Mouse (Mus musculus): ENCODE results near the gene Grxcr1. TPM values are rescaled to one million over a fixed set of nuclear protein-coding genes. Genes with fewer than 3 reads are reported as not detected.

Grxcr1 gene
- polyA plus RNA-seq, 1 experiment from 2014 or later = not detected

DNA sequence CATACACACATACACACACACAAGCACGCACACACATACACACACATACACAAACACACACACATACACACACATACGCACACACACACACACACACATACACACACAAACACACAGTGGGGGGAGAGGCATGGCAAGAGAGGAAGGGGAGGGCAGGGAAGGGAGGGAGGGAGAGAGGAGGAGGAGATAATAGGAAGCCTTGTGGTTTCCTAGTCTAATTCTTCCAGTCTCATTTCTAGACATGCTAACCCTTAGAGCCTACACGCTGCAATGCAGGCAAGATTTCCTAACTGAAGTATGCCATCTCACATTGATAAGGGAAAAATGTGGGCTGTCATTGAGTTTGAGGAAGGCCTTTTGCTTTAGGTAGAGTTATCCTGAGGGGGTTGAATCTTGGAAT, 25.9 kb downstream of the Grxcr1 start:
- Histone ChIP-seq H3K4me2 (ENCODE audit: low read length) (no peak overlapping the region), H3K27ac (ENCODE audit: low read depth, low read length) (no peak overlapping the region), H3K4me1 (ENCODE audit: control insufficient read depth, insufficient read depth, low read length) (no peaks in the 10 kb centered on the region), H3K36me3 (ENCODE audit: control insufficient read depth, insufficient read depth, low read length) (no peaks in the 10 kb centered on the region), H3K27me3 (replicated peaks; ENCODE audit: control insufficient read depth, insufficient read depth, low read length) (no peaks in the 10 kb centered on the region), H3K9me3 (replicated peaks; ENCODE audit: control insufficient read depth, low read length) (no peaks in the 10 kb centered on the region), H3K4me3 (ENCODE audit: low read depth, low read length) (no peak overlapping the region), H3K9ac (ENCODE audit: low read length) (no peak overlapping the region)
- DNase-seq (ENCODE audit: low spot score) (no peak), ATAC-seq (no peak)
- 94% methylated on average over 3 of the region's 3 CpGs for WGBS

DNA sequence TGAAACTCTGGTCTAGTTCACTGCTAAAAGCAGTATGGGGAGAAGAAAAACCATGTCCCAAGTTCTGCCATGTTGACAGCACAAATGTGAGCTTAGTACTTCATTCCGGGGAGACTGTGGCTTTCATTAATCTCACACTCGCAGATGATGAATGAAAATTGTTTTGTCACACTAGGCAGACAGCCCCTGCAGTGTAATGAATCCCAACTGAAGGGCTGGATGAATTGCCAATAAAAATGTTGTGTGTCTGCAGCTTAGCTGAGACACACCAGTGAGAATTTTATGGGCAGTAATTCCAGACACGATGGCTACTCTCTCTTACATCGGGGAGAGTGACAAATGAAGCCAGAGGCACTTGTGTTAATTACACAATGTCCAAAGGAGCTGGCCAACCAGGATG, 37.1 kb downstream of the Grxcr1 start:
- ATAC-seq = no peak
- 71% methylated on average over 4 of the region's 4 CpGs for WGBS
- H3K9ac ChIP-seq (ENCODE audit: low read length) = no peak overlapping the region
- no peaks in the 10 kb centered on the region for H3K9me3 ChIP-seq (replicated peaks; ENCODE audit: control insufficient read depth, low read length)
- no peak overlapping the region for H3K4me3 ChIP-seq (ENCODE audit: low read depth, low read length)
- H3K27ac ChIP-seq (ENCODE audit: low read depth, low read length) = no peak overlapping the region
- H3K36me3 ChIP-seq (ENCODE audit: control insufficient read depth, insufficient read depth, low read length) = no peaks in the 10 kb centered on the region
- no peaks in the 10 kb centered on the region for H3K4me1 ChIP-seq (ENCODE audit: control insufficient read depth, insufficient read depth, low read length)
- DNase-seq (ENCODE audit: low spot score) = no peak
- no peaks in the 10 kb centered on the region for H3K27me3 ChIP-seq (replicated peaks; ENCODE audit: control insufficient read depth, insufficient read depth, low read length)
- no peak overlapping the region for H3K4me2 ChIP-seq (ENCODE audit: low read length)

DNA sequence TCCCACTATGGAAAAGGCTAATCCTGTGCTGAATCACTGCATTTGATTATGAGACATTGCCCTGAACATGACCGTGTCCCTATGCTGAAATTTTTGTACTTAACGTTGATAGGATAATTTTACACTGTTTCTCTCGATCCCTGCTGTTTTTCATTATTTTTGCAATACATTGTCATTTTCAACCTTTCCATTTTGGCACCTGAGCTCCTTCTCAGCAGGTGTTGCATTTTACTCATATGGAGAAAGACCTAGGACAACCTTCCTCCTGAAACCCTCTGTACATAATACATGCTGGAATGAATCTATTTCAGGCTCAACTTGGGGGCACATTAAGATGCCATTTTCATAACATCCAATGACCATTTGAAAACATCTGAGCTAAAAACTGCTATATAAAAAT, 38.7 kb downstream of the Grxcr1 start:
- H3K4me3 ChIP-seq (ENCODE audit: low read depth, low read length) = no peak overlapping the region
- WGBS = 88% methylated on average over 3 of the region's 3 CpGs
- H3K9me3 ChIP-seq (replicated peaks; ENCODE audit: control insufficient read depth, low read length) = no peaks in the 10 kb centered on the region
- H3K9ac ChIP-seq (ENCODE audit: low read length) = no peak overlapping the region
- no peak overlapping the region for H3K4me2 ChIP-seq (ENCODE audit: low read length)
- DNase-seq (ENCODE audit: low spot score) (no peak), ATAC-seq (no peak)
- H3K36me3 ChIP-seq (ENCODE audit: control insufficient read depth, insufficient read depth, low read length) = no peaks in the 10 kb centered on the region
- no peaks in the 10 kb centered on the region for H3K27me3 ChIP-seq (replicated peaks; ENCODE audit: control insufficient read depth, insufficient read depth, low read length)
- H3K27ac ChIP-seq (ENCODE audit: low read depth, low read length) = no peak overlapping the region
- no peaks in the 10 kb centered on the region for H3K4me1 ChIP-seq (ENCODE audit: control insufficient read depth, insufficient read depth, low read length)

DNA sequence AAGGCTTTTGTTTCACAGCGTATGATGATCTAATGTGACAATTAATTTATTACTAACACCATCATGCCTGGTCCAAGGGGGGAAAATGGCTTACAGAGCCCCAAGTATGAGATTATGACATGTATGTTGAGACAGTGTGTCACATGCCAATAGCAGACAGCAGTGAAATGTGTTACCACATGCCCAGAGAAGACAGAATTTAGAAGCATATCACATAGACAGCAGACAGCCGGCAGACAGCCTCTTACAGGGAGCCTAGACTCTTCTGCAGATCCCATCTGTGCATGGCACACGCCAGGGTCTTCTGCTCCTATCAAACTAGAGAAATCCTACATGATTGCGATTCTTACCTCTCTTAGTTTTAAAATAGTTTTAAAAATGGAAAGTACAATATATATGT, 40.2 kb downstream of the Grxcr1 start:
- H3K36me3 ChIP-seq (ENCODE audit: control insufficient read depth, insufficient read depth, low read length) = no peaks in the 10 kb centered on the region
- no peak overlapping the region for H3K9ac ChIP-seq (ENCODE audit: low read length)
- H3K27me3 ChIP-seq (replicated peaks; ENCODE audit: control insufficient read depth, insufficient read depth, low read length) = no peaks in the 10 kb centered on the region
- no peaks in the 10 kb centered on the region for H3K9me3 ChIP-seq (replicated peaks; ENCODE audit: control insufficient read depth, low read length)
- no peak overlapping the region for H3K4me3 ChIP-seq (ENCODE audit: low read depth, low read length)
- DNase-seq (ENCODE audit: low spot score) (peak; percentile 44), ATAC-seq (peak; percentile 78)
- H3K4me1 ChIP-seq (ENCODE audit: control insufficient read depth, insufficient read depth, low read length) = no peaks in the 10 kb centered on the region
- H3K27ac ChIP-seq (ENCODE audit: low read depth, low read length) = no peak overlapping the region
- WGBS = 87% methylated on average over 4 of the region's 4 CpGs
- H3K4me2 ChIP-seq (ENCODE audit: low read length) = no peak overlapping the region

DNA sequence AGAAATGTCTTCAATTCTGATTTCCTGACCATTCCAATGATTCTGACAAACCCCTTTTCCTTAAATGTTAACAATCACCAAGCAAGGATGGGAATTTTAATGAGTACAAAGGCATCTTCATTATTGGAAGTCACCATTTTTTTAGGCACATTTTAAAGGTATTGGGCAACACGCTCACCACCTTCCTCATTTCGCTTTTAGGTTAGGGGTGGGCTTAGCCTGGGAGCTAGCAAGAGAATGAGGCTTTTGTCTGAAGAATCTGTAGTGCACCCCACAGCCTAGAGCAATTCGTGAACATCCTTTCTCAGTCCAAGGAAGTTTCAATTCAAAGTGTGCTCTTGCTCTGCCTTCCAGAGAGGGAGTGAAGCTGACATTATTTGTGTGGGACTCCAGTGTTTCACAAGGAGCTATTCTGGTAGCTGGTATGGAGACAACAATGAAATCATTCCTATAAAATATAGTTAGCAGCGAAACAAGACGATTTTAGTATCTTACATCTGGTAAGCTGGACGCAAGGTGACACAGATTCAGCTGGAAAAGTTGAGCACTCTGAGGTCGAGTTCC, 55.0 kb downstream of the Grxcr1 start:
- H3K4me1 ChIP-seq (ENCODE audit: control insufficient read depth, insufficient read depth, low read length) = no peaks in the 10 kb centered on the region
- H3K9me3 ChIP-seq (replicated peaks; ENCODE audit: control insufficient read depth, low read length) = no peaks in the 10 kb centered on the region
- H3K9ac ChIP-seq (ENCODE audit: low read length) = no peak overlapping the region
- H3K27ac ChIP-seq (ENCODE audit: low read depth, low read length) = no peak overlapping the region
- ATAC-seq (no peak), DNase-seq (ENCODE audit: low spot score) (no peak)
- no peaks in the 10 kb centered on the region for H3K27me3 ChIP-seq (replicated peaks; ENCODE audit: control insufficient read depth, insufficient read depth, low read length)
- 72% methylated on average over 7 of the region's 7 CpGs for WGBS
- H3K4me2 ChIP-seq (ENCODE audit: low read length) = no peak overlapping the region
- H3K4me3 ChIP-seq (ENCODE audit: low read depth, low read length) = no peak overlapping the region
- H3K36me3 ChIP-seq (ENCODE audit: control insufficient read depth, insufficient read depth, low read length) = no peaks in the 10 kb centered on the region

DNA sequence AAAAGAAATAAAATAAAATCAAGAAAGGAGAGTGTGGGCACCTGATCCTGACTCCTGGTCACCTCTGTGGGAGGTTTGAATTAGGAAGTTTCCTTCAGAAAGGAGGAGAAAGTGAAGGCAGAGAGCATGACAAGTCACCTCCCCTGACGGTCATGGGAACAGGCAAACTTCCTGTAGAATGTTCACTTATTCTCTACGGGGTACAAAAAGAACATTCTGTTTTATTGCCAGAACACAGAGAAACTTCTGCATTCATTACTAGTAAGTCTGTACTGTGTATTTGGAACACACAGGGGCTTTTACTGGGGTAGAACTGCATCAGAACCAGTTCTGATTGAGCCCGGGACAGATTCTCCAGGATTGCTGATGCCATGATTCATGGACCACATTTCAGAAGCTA, 55.5 kb downstream of the Grxcr1 start:
- ATAC-seq (no peak), DNase-seq (ENCODE audit: low spot score) (no peak)
- H3K27me3 ChIP-seq (replicated peaks; ENCODE audit: control insufficient read depth, insufficient read depth, low read length) = no peaks in the 10 kb centered on the region
- H3K9ac ChIP-seq (ENCODE audit: low read length) = no peak overlapping the region
- no peaks in the 10 kb centered on the region for H3K4me1 ChIP-seq (ENCODE audit: control insufficient read depth, insufficient read depth, low read length)
- no peak overlapping the region for H3K4me2 ChIP-seq (ENCODE audit: low read length)
- no peaks in the 10 kb centered on the region for H3K9me3 ChIP-seq (replicated peaks; ENCODE audit: control insufficient read depth, low read length)
- WGBS = 89% methylated on average over 3 of the region's 3 CpGs
- H3K27ac ChIP-seq (ENCODE audit: low read depth, low read length) = no peak overlapping the region
- H3K36me3 ChIP-seq (ENCODE audit: control insufficient read depth, insufficient read depth, low read length) = no peaks in the 10 kb centered on the region
- H3K4me3 ChIP-seq (ENCODE audit: low read depth, low read length) = no peak overlapping the region

DNA sequence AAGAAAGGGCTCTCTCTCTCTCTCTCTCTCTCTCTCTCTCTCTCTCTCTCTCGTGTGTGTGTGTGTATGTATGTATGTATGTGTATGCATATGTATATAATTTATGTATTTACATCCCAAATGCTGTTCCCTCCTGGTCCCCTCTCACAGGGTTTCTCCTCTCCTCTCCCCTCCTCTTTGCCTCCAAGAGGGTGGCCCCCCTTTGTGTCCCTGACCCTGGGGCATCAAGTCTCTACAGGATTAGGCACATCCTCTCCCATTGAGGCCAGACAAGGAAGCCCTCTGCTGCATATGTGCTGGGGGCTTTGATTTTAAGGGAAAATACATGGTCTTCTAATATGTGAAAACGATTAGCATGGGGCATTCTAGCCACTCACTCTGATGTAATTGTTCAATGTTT, 61.5 kb downstream of the Grxcr1 start:
- Histone ChIP-seq H3K4me1 (ENCODE audit: control insufficient read depth, insufficient read depth, low read length) (no peaks in the 10 kb centered on the region), H3K4me3 (ENCODE audit: low read depth, low read length) (no peak overlapping the region), H3K36me3 (ENCODE audit: control insufficient read depth, insufficient read depth, low read length) (no peaks in the 10 kb centered on the region), H3K9me3 (replicated peaks; ENCODE audit: control insufficient read depth, low read length) (no peaks in the 10 kb centered on the region), H3K27me3 (replicated peaks; ENCODE audit: control insufficient read depth, insufficient read depth, low read length) (no peaks in the 10 kb centered on the region), H3K27ac (ENCODE audit: low read depth, low read length) (no peak overlapping the region), H3K4me2 (ENCODE audit: low read length) (no peak overlapping the region), H3K9ac (ENCODE audit: low read length) (no peak overlapping the region)
- DNase-seq (ENCODE audit: low spot score) (no peak), ATAC-seq (no peak)
- WGBS = 68% methylated on average over 2 of the region's 2 CpGs

DNA sequence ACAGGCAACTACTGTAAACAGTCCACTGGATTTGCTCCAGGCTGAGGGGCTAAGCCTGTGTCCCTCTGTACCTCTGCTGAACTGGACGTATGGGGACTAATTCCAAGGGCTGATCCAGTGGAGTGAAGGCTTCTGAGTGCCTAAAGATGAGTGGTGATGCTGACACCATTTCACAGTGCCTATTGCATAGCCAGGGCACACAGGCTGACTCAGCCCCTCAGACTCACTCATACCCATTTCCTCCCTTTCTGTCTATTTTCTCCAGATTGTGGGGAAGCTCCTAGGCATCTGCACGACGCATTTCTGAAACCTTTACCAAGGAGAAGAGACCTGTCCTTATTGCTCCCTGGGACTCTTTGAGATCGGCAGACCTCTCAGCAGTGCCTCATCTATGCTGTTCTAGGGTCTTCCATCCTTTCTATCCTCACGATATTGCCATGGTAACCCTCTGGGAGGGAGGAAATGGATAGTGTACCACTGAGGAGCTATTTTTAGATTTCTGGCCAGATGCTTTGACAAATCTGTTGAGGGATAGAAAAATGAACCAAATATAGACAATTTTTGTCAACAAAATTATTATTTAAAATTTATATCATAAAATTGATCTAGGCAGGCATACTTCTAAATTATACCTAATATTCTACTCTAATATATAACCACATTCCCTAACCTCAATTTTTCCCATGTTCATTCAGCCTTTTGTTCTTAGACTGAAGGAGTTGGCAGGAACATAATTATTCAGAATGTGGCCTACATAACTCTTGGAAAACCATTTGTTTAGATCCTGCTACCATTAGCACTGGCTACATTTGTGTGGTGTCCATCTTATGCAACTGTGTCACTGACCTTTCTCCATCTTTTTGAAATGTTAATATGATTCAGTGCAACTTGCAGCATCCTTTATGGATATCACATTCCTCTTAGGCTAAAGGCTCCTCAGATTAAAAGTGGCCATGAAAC, 66.3 kb downstream of the Grxcr1 start:
- Histone ChIP-seq H3K36me3 (ENCODE audit: control insufficient read depth, insufficient read depth, low read length) (no peaks in the 10 kb centered on the region), H3K4me2 (ENCODE audit: low read length) (no peak overlapping the region), H3K27me3 (replicated peaks; ENCODE audit: control insufficient read depth, insufficient read depth, low read length) (no peaks in the 10 kb centered on the region), H3K27ac (ENCODE audit: low read depth, low read length) (peak overlapping the region; percentile 27; the same call in 1 of the 2 replicates), H3K4me3 (ENCODE audit: low read depth, low read length) (no peak overlapping the region), H3K9ac (ENCODE audit: low read length) (no peak overlapping the region), H3K9me3 (replicated peaks; ENCODE audit: control insufficient read depth, low read length) (no peaks in the 10 kb centered on the region), H3K4me1 (ENCODE audit: control insufficient read depth, insufficient read depth, low read length) (no peaks in the 10 kb centered on the region)
- WGBS = 83% methylated on average over 5 of the region's 5 CpGs
- peak; percentile 66 for DNase-seq (ENCODE audit: low spot score)
- ATAC-seq = peak; percentile 72; the same call in 1 of the 2 replicates

DNA sequence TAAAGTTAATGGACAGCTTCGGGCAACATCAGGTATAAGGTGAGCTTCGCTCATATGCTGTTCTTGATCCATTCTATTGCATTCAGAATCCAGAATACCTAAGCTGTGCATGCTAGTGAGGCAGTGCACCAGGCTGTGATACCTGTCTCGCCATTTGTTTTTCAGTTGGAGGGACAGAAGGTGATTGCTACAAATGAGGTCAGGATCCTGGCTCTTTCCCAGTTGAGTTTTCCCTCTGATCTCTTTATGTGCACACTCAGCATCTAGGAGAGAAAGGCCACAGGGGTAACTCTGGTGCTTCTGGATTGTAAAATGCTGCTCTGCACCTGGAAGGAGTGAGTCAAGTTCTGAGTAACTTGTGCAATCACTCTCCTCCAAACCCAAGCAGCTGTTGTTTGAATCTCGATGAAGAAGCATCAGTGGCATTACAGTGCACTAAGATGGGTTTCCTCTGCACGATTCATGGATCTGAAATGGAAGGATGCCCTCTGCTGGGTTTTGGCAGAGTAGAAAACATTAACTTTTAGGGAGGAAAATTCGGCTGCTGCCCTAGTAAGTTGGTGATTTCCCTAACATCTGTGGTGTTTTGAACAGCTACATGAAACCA, 80.9 kb downstream of the Grxcr1 start:
- H3K27me3 ChIP-seq (replicated peaks; ENCODE audit: control insufficient read depth, insufficient read depth, low read length) = no peaks in the 10 kb centered on the region
- H3K9me3 ChIP-seq (replicated peaks; ENCODE audit: control insufficient read depth, low read length) = no peaks in the 10 kb centered on the region
- no peak overlapping the region for H3K4me2 ChIP-seq (ENCODE audit: low read length)
- WGBS = 69% methylated on average over 6 of the region's 6 CpGs
- DNase-seq (ENCODE audit: low spot score) (peak; percentile 50), ATAC-seq (no peak)
- no peaks in the 10 kb centered on the region for H3K4me1 ChIP-seq (ENCODE audit: control insufficient read depth, insufficient read depth, low read length)
- H3K36me3 ChIP-seq (ENCODE audit: control insufficient read depth, insufficient read depth, low read length) = no peaks in the 10 kb centered on the region
- H3K4me3 ChIP-seq (ENCODE audit: low read depth, low read length) = no peak overlapping the region
- no peak overlapping the region for H3K27ac ChIP-seq (ENCODE audit: low read depth, low read length)
- H3K9ac ChIP-seq (ENCODE audit: low read length) = no peak overlapping the region

Measured in forebrain, embryonic 14.5 days (tissue).